Mouse (Mus musculus) small intestine, adult 2 months (tissue): ENCODE measurements around the gene Ssc4d. TPM values are rescaled to one million over a fixed set of nuclear protein-coding genes. Genes with fewer than 3 reads are reported as not detected.

Experiments
- H3K27ac ChIP-seq: fragments of 200-500 bp; 2 replicates; pipeline ENCODE4 v1.5.1; 2012; ENCODE audit warnings: low read depth, low read length, control low read depth, inconsistent platforms; ENCODE audit not compliant: insufficient read depth
- H3K27me3 ChIP-seq: fragments of 200-500 bp; 2 replicates; pipeline ENCODE4 v1.6.1; 2012; ENCODE audit warnings: mild to moderate bottlenecking, moderate library complexity, low read length, inconsistent platforms; ENCODE audit not compliant: control insufficient read depth, insufficient read depth
- H3K36me3 ChIP-seq: fragments of 200-500 bp; 2 replicates; pipeline ENCODE4 v1.6.1; 2012; ENCODE audit warnings: mild to moderate bottlenecking, low read length, control low read depth, inconsistent platforms; ENCODE audit not compliant: control insufficient read depth, insufficient read depth
- H3K4me1 ChIP-seq: fragments of 200-500 bp; 2 replicates; pipeline ENCODE4 v1.6.1; 2012; ENCODE audit warnings: low read length, inconsistent platforms, mixed read lengths; ENCODE audit not compliant: control insufficient read depth, insufficient read depth, insufficient read length
- H3K4me3 ChIP-seq: fragments of 200-500 bp; 2 replicates; pipeline ENCODE4 v1.5.1; 2012; ENCODE audit warnings: low read depth, mild to moderate bottlenecking, control low read depth, inconsistent platforms, low read length, moderate library complexity
- CTCF ChIP-seq: fragments of 200-500 bp; IDR thresholded peaks from 2 replicates; pipeline ENCODE4 v1.5.1; 2012; ENCODE audit warnings: low read depth, mild to moderate bottlenecking, control low read depth, inconsistent platforms, low read length, moderate library complexity, mixed read lengths; ENCODE audit not compliant: insufficient replicate concordance, insufficient read length; ENCODE audit errors: extremely low read depth
- POLR2A ChIP-seq: fragments of 200-500 bp; IDR thresholded peaks from 2 replicates; pipeline ENCODE4 v1.6.1; 2012; ENCODE audit warnings: low read depth, mild to moderate bottlenecking, control low read depth, inconsistent platforms, low read length, moderate library complexity
- WGBS: fragments of 180-500 bp; shearing (Covaris S2); methylation state at CpG from one replicate; pipeline ENCODE4 v1.1.7; 2018; 5-methylcytosine and 5-hydroxymethylcytosine counted together
- polyA plus RNA-seq: library from polyadenylated mRNA; depleted of rRNA; stranded (reverse); fragments of >200 nt; gene quantifications from 2 replicates; pipeline ENCODE4 v1.2.3, GENCODE M21; 2012

Ssc4d gene
- polyA plus RNA-seq, 1 experiment: 3.9 TPM

GRCm38 (mm10) chr5:135956300-135957206, 17.8 kb downstream of the Ssc4d start:
- Histone ChIP-seq H3K27me3 (no peaks in the 10 kb centered on the region), H3K36me3 (no peaks in the 10 kb centered on the region), H3K27ac (peak overlapping the region; percentile 92), H3K4me1 (peaks cover 11% of the 10 kb centered on the region), H3K4me3 (no peak overlapping the region; the same call in 1 of the 2 replicates)
- TF ChIP-seq CTCF: no peak
- no peak for TF ChIP-seq POLR2A
- WGBS: 80% methylated on average over 9 of the region's 9 CpGs

DNA sequence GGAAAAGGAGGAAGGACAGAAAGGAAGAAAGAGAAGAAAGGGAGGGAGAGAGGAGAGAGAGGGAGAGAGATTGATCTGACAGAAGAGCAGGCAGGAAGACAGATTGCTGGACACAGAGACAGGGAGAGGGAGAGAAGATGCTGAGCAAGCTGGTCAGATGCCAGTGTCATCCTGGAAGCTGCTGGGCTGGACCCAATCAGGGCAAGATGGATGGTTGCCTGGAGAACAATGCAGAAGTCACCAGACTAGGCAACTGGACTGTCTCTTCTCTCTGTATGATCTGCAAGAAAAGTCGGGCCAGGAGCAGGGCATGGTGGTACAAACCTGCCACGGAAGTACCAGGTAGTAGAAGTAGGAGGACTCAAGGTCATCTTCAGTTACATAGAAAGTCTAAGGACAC, 21.5 kb downstream of the Ssc4d start:
- Histone ChIP-seq H3K4me1 (peaks cover 5% of the 10 kb centered on the region), H3K4me3 (no peak overlapping the region), H3K27me3 (0 out of 2 replicates have a peak, but pooled peaks cover 2% of the 10 kb centered on the region), H3K36me3 (no peaks in the 10 kb centered on the region), H3K27ac (no peak overlapping the region)
- TF ChIP-seq POLR2A: no peak
- TF ChIP-seq CTCF: no peak
- WGBS: 80% methylated on average over 2 of the region's 2 CpGs

DNA sequence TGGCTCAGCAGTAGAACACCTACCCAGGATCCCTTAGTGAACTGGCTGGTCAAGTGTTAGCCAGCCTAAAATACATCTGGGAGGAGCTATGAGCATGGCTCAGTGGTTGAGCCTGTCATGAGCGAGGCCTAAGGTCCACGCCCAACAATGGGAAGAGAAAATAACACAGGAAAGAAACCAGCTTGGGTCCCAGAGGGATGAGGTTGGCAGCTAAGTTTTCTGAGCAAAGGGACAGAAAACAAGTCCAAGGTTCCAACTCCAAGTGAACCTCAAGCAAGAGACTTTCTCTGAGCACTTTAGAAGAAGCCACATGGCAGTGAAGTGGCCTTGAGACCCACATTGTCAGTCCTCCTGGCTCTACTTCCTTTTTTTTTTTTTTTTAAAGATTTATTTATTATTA, 22.7 kb downstream of the Ssc4d start:
- TF ChIP-seq CTCF (no peak), POLR2A (no peak)
- no peak overlapping the region for H3K4me3 ChIP-seq
- H3K27ac ChIP-seq: no peak overlapping the region
- H3K27me3 ChIP-seq: 0 out of 2 replicates have a peak, but pooled peaks cover 2% of the 10 kb centered on the region
- 90% methylated on average over 2 of the region's 2 CpGs for WGBS
- no peaks in the 10 kb centered on the region for H3K36me3 ChIP-seq
- no peaks in the 10 kb centered on the region; the same call in 1 of the 2 replicates for H3K4me1 ChIP-seq

GRCm38 (mm10) chr5:135950710-135951412, 23.5 kb downstream of the Ssc4d start:
- Histone ChIP-seq H3K27ac (no peak overlapping the region), H3K4me1 (peaks cover 2% of the 10 kb centered on the region; the same call in 1 of the 2 replicates)
- no peak for TF ChIP-seq POLR2A
- no peak for TF ChIP-seq CTCF

DNA sequence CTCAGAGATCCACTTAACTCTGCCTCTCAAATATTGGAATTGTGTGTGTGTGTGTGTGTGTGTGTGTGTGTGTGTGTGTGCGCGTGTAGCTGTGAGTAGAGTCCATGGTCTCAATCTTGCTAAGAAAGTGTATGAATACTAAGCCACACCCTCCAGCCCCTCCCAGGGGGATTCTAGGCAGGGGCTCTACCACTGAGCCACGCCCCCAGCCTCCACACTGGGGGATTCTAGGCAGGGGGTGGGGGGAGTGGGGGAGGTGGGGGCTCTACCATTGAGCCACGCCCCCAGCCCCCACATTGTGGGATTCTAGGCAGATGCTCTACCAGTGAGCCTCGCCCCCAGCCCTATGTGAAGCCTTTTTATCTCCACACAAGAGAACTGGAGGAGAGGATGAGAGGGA, 27.7 kb downstream of the Ssc4d start:
- H3K4me1 ChIP-seq: peaks cover 3% of the 10 kb centered on the region; the same call in 1 of the 2 replicates
- TF ChIP-seq POLR2A (no peak), CTCF (no peak)
- 0 out of 2 replicates have a peak, but pooled peaks cover 2% of the 10 kb centered on the region for H3K27me3 ChIP-seq
- WGBS: 75% methylated on average over 5 of the region's 5 CpGs
- H3K27ac ChIP-seq: no peak overlapping the region
- H3K4me3 ChIP-seq: no peak overlapping the region
- H3K36me3 ChIP-seq: no peaks in the 10 kb centered on the region

More at GRCm38 (mm10) chr5:135950710-135951412, 23.5 kb downstream of the Ssc4d start:
- Histone ChIP-seq H3K27me3 (0 out of 2 replicates have a peak, but pooled peaks cover 2% of the 10 kb centered on the region), H3K4me3 (no peak overlapping the region), H3K36me3 (no peaks in the 10 kb centered on the region)
- whole genome bisulfite sequencing: 55% methylated on average over 11 of the region's 11 CpGs

DNA sequence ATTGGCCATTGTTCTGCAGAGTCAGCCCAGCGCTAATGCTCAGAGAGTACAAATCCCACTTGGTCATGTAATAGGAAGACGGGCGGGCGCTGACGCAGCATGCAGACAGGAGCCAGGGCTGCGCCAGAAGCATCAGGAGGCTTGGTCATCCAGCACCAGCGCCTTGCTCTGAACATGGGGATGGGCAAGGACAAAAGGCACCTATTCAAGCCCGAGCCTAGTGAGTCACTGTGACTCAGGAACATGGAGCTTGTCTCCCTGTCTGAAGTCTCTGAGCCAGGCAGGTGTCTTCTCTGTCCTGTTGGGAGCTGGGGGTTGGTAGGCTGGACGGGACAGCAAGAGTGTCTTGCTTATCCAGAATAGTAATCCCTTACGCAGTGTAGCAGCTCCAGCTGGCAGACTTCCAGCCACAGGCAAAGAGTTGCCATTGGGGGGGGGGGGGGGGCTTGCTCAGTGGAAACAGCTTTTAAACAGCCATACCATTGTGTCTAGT, 28.4 kb downstream of the Ssc4d start:
- TF ChIP-seq POLR2A (no peak), CTCF (no peak)
- Histone ChIP-seq H3K27ac (no peak overlapping the region), H3K4me1 (peaks cover 3% of the 10 kb centered on the region; the same call in 1 of the 2 replicates), H3K27me3 (0 out of 2 replicates have a peak, but pooled peaks cover 2% of the 10 kb centered on the region), H3K4me3 (no peak overlapping the region), H3K36me3 (no peaks in the 10 kb centered on the region)
- 59% methylated on average over 10 of the region's 10 CpGs for WGBS

DNA sequence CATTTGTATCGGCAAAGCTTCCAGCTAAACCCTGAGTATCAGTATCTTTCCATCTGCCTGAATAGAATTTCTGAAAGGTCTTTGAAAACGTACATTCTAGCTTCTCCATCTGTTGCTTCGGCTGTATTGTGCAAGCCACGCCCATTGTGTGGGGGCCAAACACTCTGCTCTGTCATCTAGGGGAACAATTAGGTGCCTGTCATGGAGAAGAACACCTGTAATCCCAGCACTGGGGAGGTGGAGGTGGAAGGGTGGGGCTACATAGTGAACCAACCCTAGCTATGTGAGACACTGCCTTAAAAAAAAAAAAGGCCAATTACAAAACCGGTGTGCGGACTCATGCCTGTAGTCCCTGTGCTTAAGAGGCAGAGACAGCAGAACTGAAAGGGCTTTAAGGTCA, 31.6 kb downstream of the Ssc4d start:
- TF ChIP-seq POLR2A (no peak), CTCF (no peak)
- WGBS: 53% methylated on average over 6 of the region's 6 CpGs

More for the DNA sequence above, 31.6 kb downstream of the Ssc4d start:
- no peak overlapping the region for H3K27ac ChIP-seq
- H3K27me3 ChIP-seq: no peaks in the 10 kb centered on the region
- H3K36me3 ChIP-seq: no peaks in the 10 kb centered on the region
- 0 out of 2 replicates have a peak, but pooled peaks cover 3% of the 10 kb centered on the region for H3K4me1 ChIP-seq
- H3K4me3 ChIP-seq: no peak overlapping the region
